Mouse (Mus musculus): ENCODE data around the gene Zfp746.

GRCm38 (mm10) chr6:48060895-48061294 lies 25.5 kb downstream of the Zfp746 start:
- TF ChIP-seq POLR2A (IDR thresholded peaks at IDR 0.05; ENCODE audit: insufficient read length, low read depth) (no peak), MAX (IDR thresholded peaks at IDR 0.05; ENCODE audit: low read depth) (no peak), TCF12 (IDR thresholded peaks at IDR 0.05; ENCODE audit: insufficient read depth, poor library complexity, severe bottlenecking) (no peak), POLR2AphosphoS2 (IDR thresholded peaks at IDR 0.05; ENCODE audit: insufficient read length, low read depth) (no peak), CEBPB (IDR thresholded peaks at IDR 0.05; ENCODE audit: insufficient read depth, poor library complexity, severe bottlenecking) (no peak), E2F4 (IDR thresholded peaks at IDR 0.05; ENCODE audit: insufficient read depth) (no peak), MYOD1 (IDR thresholded peaks at IDR 0.05; ENCODE audit: control insufficient read depth in 1 of 3, insufficient read length in 2 of 3, low read depth in 2 of 3) (no peak), REST (IDR thresholded peaks at IDR 0.05; ENCODE audit: insufficient read depth, insufficient read length) (no peak), TCF3 (IDR thresholded peaks at IDR 0.05; ENCODE audit: insufficient read length, low read depth) (no peak), MYOG (IDR thresholded peaks at IDR 0.05; ENCODE audit: control insufficient read depth in 1 of 3, insufficient read depth in 1 of 3, insufficient read length in 2 of 3, low read depth in 2 of 3) (no peak), USF1 (IDR thresholded peaks at IDR 0.05; ENCODE audit: low read depth) (no peak)

Measured in myocyte (in vitro differentiated cells).